Mouse (Mus musculus): Measurements from ENCODE around the gene Mapk3. TPM values are rescaled to one million over a fixed set of nuclear protein-coding genes. Genes with fewer than 3 reads are reported as not detected.

The Mapk3 gene
- polyA plus RNA-seq (2012; rRNA removed): 208 and 472 TPM in 2 replicates

- Histone ChIP-seq H3K27me3 (ENCODE audit: control insufficient read depth, insufficient read depth, low read length) (no peaks in the 10 kb centered on the region), H3K36me3 (ENCODE audit: control insufficient read depth, insufficient read depth, low read length) (peaks cover 21% of the 10 kb centered on the region), H3K4me3 (ENCODE audit: low read depth, low read length) (peak within 1 kb of the TSS; percentile 97), H3K4me1 (ENCODE audit: control insufficient read depth, insufficient read depth, insufficient read length, low read length) (peaks cover 17% of the 10 kb centered on the region; the same call in 1 of the 2 replicates), H3K27ac (ENCODE audit: insufficient read depth, low read depth, low read length) (peak within 1 kb of the TSS; percentile 100)
- WGBS: 0% methylated on average over 25 of the region's 38 CpGs
- no peak for TF ChIP-seq POLR2A (IDR thresholded peaks at IDR 0.05; ENCODE audit: low read depth, low read length)
- TF ChIP-seq CTCF (IDR thresholded peaks at IDR 0.05; ENCODE audit: extremely low read depth, insufficient read length, insufficient replicate concordance, low read depth, low read length): peak; percentile 89
Observed at GRCm38 (mm10) chr7:126759050-126759671, at the start of gene Mapk3. Mapk3 (plus strand) TSS chr7:126759601.

GRCm38 (mm10) chr7:126710266-126710665 lies 49.1 kb upstream of the Mapk3 start:
- H3K4me1 ChIP-seq (ENCODE audit: control insufficient read depth, insufficient read depth, insufficient read length, low read length): no peaks in the 10 kb centered on the region
- no peaks in the 10 kb centered on the region for H3K27me3 ChIP-seq (ENCODE audit: control insufficient read depth, insufficient read depth, low read length)
- H3K36me3 ChIP-seq (ENCODE audit: control insufficient read depth, insufficient read depth, low read length): no peaks in the 10 kb centered on the region
- no peak for TF ChIP-seq CTCF (IDR thresholded peaks at IDR 0.05; ENCODE audit: extremely low read depth, insufficient read length, insufficient replicate concordance, low read depth, low read length)
- TF ChIP-seq POLR2A (IDR thresholded peaks at IDR 0.05; ENCODE audit: low read depth, low read length): no peak
- WGBS: 65% methylated on average over 4 of the region's 4 CpGs
- no peak overlapping the region for H3K27ac ChIP-seq (ENCODE audit: insufficient read depth, low read depth, low read length)
- no peak overlapping the region for H3K4me3 ChIP-seq (ENCODE audit: low read depth, low read length)

- Histone ChIP-seq H3K4me1 (ENCODE audit: control insufficient read depth, insufficient read depth, insufficient read length, low read length) (no peaks in the 10 kb centered on the region), H3K27ac (ENCODE audit: insufficient read depth, low read depth, low read length) (no peak overlapping the region), H3K4me3 (ENCODE audit: low read depth, low read length) (no peak overlapping the region), H3K36me3 (ENCODE audit: control insufficient read depth, insufficient read depth, low read length) (no peaks in the 10 kb centered on the region), H3K27me3 (ENCODE audit: control insufficient read depth, insufficient read depth, low read length) (no peaks in the 10 kb centered on the region)
- 75% methylated on average over 3 of the region's 3 CpGs for WGBS
- TF ChIP-seq CTCF (IDR thresholded peaks at IDR 0.05; ENCODE audit: extremely low read depth, insufficient read length, insufficient replicate concordance, low read depth, low read length) (no peak), POLR2A (IDR thresholded peaks at IDR 0.05; ENCODE audit: low read depth, low read length) (no peak)
Observed at GRCm38 (mm10) chr7:126711910-126712309, 47.5 kb upstream of the Mapk3 start.

GRCm38 (mm10) chr7:126715679-126716078 lies 43.7 kb upstream of the Mapk3 start:
- TF ChIP-seq CTCF (IDR thresholded peaks at IDR 0.05; ENCODE audit: extremely low read depth, insufficient read length, insufficient replicate concordance, low read depth, low read length) (no peak), POLR2A (IDR thresholded peaks at IDR 0.05; ENCODE audit: low read depth, low read length) (no peak)
- WGBS: 81% methylated on average over 4 of the region's 4 CpGs
- no peaks in the 10 kb centered on the region for H3K4me1 ChIP-seq (ENCODE audit: control insufficient read depth, insufficient read depth, insufficient read length, low read length)

GRCm38 (mm10) chr7:126717566-126717965 lies 41.8 kb upstream of the Mapk3 start:
- 68% methylated on average over 3 of the region's 3 CpGs for WGBS

More at GRCm38 (mm10) chr7:126715679-126716078, 43.7 kb upstream of the Mapk3 start:
- Histone ChIP-seq H3K27me3 (ENCODE audit: control insufficient read depth, insufficient read depth, low read length) (no peaks in the 10 kb centered on the region), H3K27ac (ENCODE audit: insufficient read depth, low read depth, low read length) (no peak overlapping the region), H3K36me3 (ENCODE audit: control insufficient read depth, insufficient read depth, low read length) (no peaks in the 10 kb centered on the region), H3K4me3 (ENCODE audit: low read depth, low read length) (no peak overlapping the region)

GRCm38 (mm10) chr7:126718787-126719337 lies 40.5 kb upstream of the Mapk3 start:
- WGBS: 95% methylated on average over 5 of the region's 5 CpGs
- Histone ChIP-seq H3K36me3 (ENCODE audit: control insufficient read depth, insufficient read depth, low read length) (no peaks in the 10 kb centered on the region), H3K27me3 (ENCODE audit: control insufficient read depth, insufficient read depth, low read length) (no peaks in the 10 kb centered on the region), H3K27ac (ENCODE audit: insufficient read depth, low read depth, low read length) (no peak overlapping the region), H3K4me3 (ENCODE audit: low read depth, low read length) (no peak overlapping the region), H3K4me1 (ENCODE audit: control insufficient read depth, insufficient read depth, insufficient read length, low read length) (no peaks in the 10 kb centered on the region)
- TF ChIP-seq CTCF (IDR thresholded peaks at IDR 0.05; ENCODE audit: extremely low read depth, insufficient read length, insufficient replicate concordance, low read depth, low read length) (peak; percentile 21; the same call in 1 of the 2 replicates), POLR2A (IDR thresholded peaks at IDR 0.05; ENCODE audit: low read depth, low read length) (no peak)

More at GRCm38 (mm10) chr7:126717566-126717965, 41.8 kb upstream of the Mapk3 start:
- H3K27me3 ChIP-seq (ENCODE audit: control insufficient read depth, insufficient read depth, low read length): no peaks in the 10 kb centered on the region
- TF ChIP-seq CTCF (IDR thresholded peaks at IDR 0.05; ENCODE audit: extremely low read depth, insufficient read length, insufficient replicate concordance, low read depth, low read length) (no peak), POLR2A (IDR thresholded peaks at IDR 0.05; ENCODE audit: low read depth, low read length) (no peak)
- no peak overlapping the region for H3K4me3 ChIP-seq (ENCODE audit: low read depth, low read length)
- no peaks in the 10 kb centered on the region for H3K36me3 ChIP-seq (ENCODE audit: control insufficient read depth, insufficient read depth, low read length)
- no peak overlapping the region for H3K27ac ChIP-seq (ENCODE audit: insufficient read depth, low read depth, low read length)
- no peaks in the 10 kb centered on the region for H3K4me1 ChIP-seq (ENCODE audit: control insufficient read depth, insufficient read depth, insufficient read length, low read length)

- TF ChIP-seq POLR2A (IDR thresholded peaks at IDR 0.05; ENCODE audit: low read depth, low read length) (no peak), CTCF (IDR thresholded peaks at IDR 0.05; ENCODE audit: extremely low read depth, insufficient read length, insufficient replicate concordance, low read depth, low read length) (no peak)
- no peaks in the 10 kb centered on the region for H3K36me3 ChIP-seq (ENCODE audit: control insufficient read depth, insufficient read depth, low read length)
- WGBS: 89% methylated on average over 13 of the region's 13 CpGs
- H3K27me3 ChIP-seq (ENCODE audit: control insufficient read depth, insufficient read depth, low read length): no peaks in the 10 kb centered on the region
- no peak overlapping the region for H3K27ac ChIP-seq (ENCODE audit: insufficient read depth, low read depth, low read length)
- no peak overlapping the region for H3K4me3 ChIP-seq (ENCODE audit: low read depth, low read length)
- H3K4me1 ChIP-seq (ENCODE audit: control insufficient read depth, insufficient read depth, insufficient read length, low read length): no peaks in the 10 kb centered on the region
Observed at GRCm38 (mm10) chr7:126721635-126722034, 37.8 kb upstream of the Mapk3 start.

All from small intestine, adult 2 months (tissue).